Comparison of ENCODE assay signal across 8 mouse cellular contexts in genomic region chr2:61533131-61533530, GRCm38 (mm10). TPM values are rescaled to one million over a fixed set of nuclear protein-coding genes. Genes with fewer than 3 reads are reported as not detected.
A peak's percentile ranks its signal among the peaks of the same experiment; 100 is the strongest.
DNase-seq lines count a peak whose midpoint lies in the region; ATAC-seq lines count a peak whose summit lies in the region.

No protein-coding gene starts in this region.

- DNase-seq in cerebellum, adult 9-11 months, result peak; percentile 59
- peak; percentile 47 for DNase-seq in gonadal fat pad, adult 2 months (ENCODE audit: low read depth)
- DNase-seq in left cerebral cortex, adult 11 months (ENCODE audit: low spot score), result peak; percentile 52
- DNase-seq in right cerebral cortex, postnatal 25 days, result peak; percentile 33
- DNase-seq in thymus, postnatal 4 days, result no peak
- DNase-seq in liver, embryonic 11.5 days (ENCODE audit: low spot score), result no peak

- H3K4me3 ChIP-seq in midbrain, embryonic 16.5 days (ENCODE audit: low read depth, low read length), result no peak overlapping the region
- H3K4me3 ChIP-seq in midbrain, embryonic 13.5 days (replicated peaks), result no peak overlapping the region
- no peak overlapping the region for H3K4me3 ChIP-seq in liver, embryonic 11.5 days (ENCODE audit: low read depth, low read length)

- H3K36me3 ChIP-seq in midbrain, embryonic 16.5 days (ENCODE audit: control insufficient read depth, insufficient read depth, low read length), result no peaks in the 10 kb centered on the region
- no peaks in the 10 kb centered on the region for H3K36me3 ChIP-seq in midbrain, embryonic 13.5 days
- no peaks in the 10 kb centered on the region for H3K36me3 ChIP-seq in liver, embryonic 11.5 days (ENCODE audit: control insufficient read depth, insufficient read depth, low read length)

- ATAC-seq in midbrain, embryonic 16.5 days, result peak; percentile 78
- ATAC-seq in midbrain, embryonic 13.5 days, result no peak
- ATAC-seq in liver, embryonic 11.5 days (replicated peaks; ENCODE audit: low FRiP score), result no peak

- H3K9me3 ChIP-seq in midbrain, embryonic 16.5 days (replicated peaks; ENCODE audit: control insufficient read depth, low read length, poor library complexity, severe bottlenecking), result no peaks in the 10 kb centered on the region
- H3K9me3 ChIP-seq in midbrain, embryonic 13.5 days, result no peaks in the 10 kb centered on the region
- H3K9me3 ChIP-seq in liver, embryonic 11.5 days (ENCODE audit: control insufficient read depth, low read length), result no peaks in the 10 kb centered on the region

- H3K4me1 ChIP-seq in midbrain, embryonic 16.5 days (ENCODE audit: control insufficient read depth, insufficient read depth, low read length), result no peaks in the 10 kb centered on the region
- no peaks in the 10 kb centered on the region for H3K4me1 ChIP-seq in midbrain, embryonic 13.5 days (replicated peaks)
- no peaks in the 10 kb centered on the region for H3K4me1 ChIP-seq in liver, embryonic 11.5 days (replicated peaks; ENCODE audit: control insufficient read depth, insufficient read depth, low read length)

- WGBS in midbrain, embryonic 16.5 days, result 88% methylated on average over 2 of the region's 2 CpGs
- 86% methylated on average over 2 of the region's 2 CpGs for WGBS in midbrain, embryonic 13.5 days
- WGBS in liver, embryonic 11.5 days, result 71% methylated on average over 2 of the region's 2 CpGs

- no peak overlapping the region for H3K4me2 ChIP-seq in midbrain, embryonic 16.5 days (ENCODE audit: low read length)
- no peak overlapping the region for H3K4me2 ChIP-seq in midbrain, embryonic 13.5 days (replicated peaks)
- H3K4me2 ChIP-seq in liver, embryonic 11.5 days, result no peak overlapping the region

- H3K9ac ChIP-seq in midbrain, embryonic 16.5 days (ENCODE audit: low read depth, low read length), result no peak overlapping the region
- H3K9ac ChIP-seq in midbrain, embryonic 13.5 days (replicated peaks), result no peak overlapping the region
- H3K9ac ChIP-seq in liver, embryonic 11.5 days (ENCODE audit: low read depth, low read length), result no peak overlapping the region

- no peaks in the 10 kb centered on the region for H3K27me3 ChIP-seq in midbrain, embryonic 16.5 days (ENCODE audit: control insufficient read depth, insufficient read depth, low read depth, low read length)
- H3K27me3 ChIP-seq in midbrain, embryonic 13.5 days, result no peaks in the 10 kb centered on the region
- H3K27me3 ChIP-seq in liver, embryonic 11.5 days (replicated peaks; ENCODE audit: control insufficient read depth, insufficient read depth, low read length), result no peaks in the 10 kb centered on the region

- no peak overlapping the region for H3K27ac ChIP-seq in midbrain, embryonic 16.5 days (ENCODE audit: low read length)
- no peak overlapping the region for H3K27ac ChIP-seq in midbrain, embryonic 13.5 days
- H3K27ac ChIP-seq in liver, embryonic 11.5 days (ENCODE audit: low read depth, low read length), result no peak overlapping the region

RNA-seq across cellular contexts. Expression of gene Tank, which starts 45.3 kb away (rescaled TPM):
- polyA plus RNA-seq in midbrain, embryonic 16.5 days (2015; fragmentation: Nextera tagmentation; extraction: Ambion mirVana), result 30.5 and 34.8 TPM in 2 replicates
- polyA plus RNA-seq in midbrain, embryonic 13.5 days (2015; fragmentation: Nextera tagmentation; extraction: Ambion mirVana), result 28.3 and 32.2 TPM in 2 replicates
- 10.4 and 14.2 TPM in 2 replicates for polyA plus RNA-seq in gonadal fat pad, adult 2 months (2012; rRNA removed)
- polyA plus RNA-seq in liver, embryonic 11.5 days (2014; fragmentation: Nextera tagmentation; extraction: Ambion mirVana), result 34.0 and 35.5 TPM in 2 replicates

Comparison
In these comparisons a context has a peak if more than half of its experiments do, and no peak if none do; other contexts are left out.
1. DNase-seq: peak in cerebellum, adult 9-11 months (single experiment), gonadal fat pad, adult 2 months (single experiment), left cerebral cortex, adult 11 months (single experiment) and right cerebral cortex, postnatal 25 days (single experiment); none in thymus, postnatal 4 days (single experiment) and liver, embryonic 11.5 days (single experiment).